Mouse (Mus musculus) limb, embryonic 11.5 days (tissue): ENCODE measurements around the gene Rtn4ip1. TPM values are rescaled to one million over a fixed set of nuclear protein-coding genes. Genes with fewer than 3 reads are reported as not detected.

Source experiments
- ATAC-seq: fragments of 200-750 bp; cut with Nextera tagmentation; 2 replicates; pipeline ENCODE4 v1.8.0; 2017; ENCODE audit warnings: low read depth; ENCODE audit not compliant: insufficient number of reproducible peaks, low FRiP score, low TSS enrichment
- DNase-seq: peaks from one replicate; pipeline ENCODE4 v3.0.0-alpha.2; 2015; ENCODE audit warnings: low spot score
- H3K27ac ChIP-seq: fragments of 300-500 bp; sonication (generic); replicated peaks from 2 replicates; pipeline ENCODE4 v1.5.1; 2014; ENCODE audit warnings: low read depth, mild to moderate bottlenecking, low read length
- H3K27me3 ChIP-seq: fragments of 300-500 bp; sonication (generic); 2 replicates; pipeline ENCODE4 v1.6.1; 2014; ENCODE audit warnings: mild to moderate bottlenecking, low read length, mixed read lengths; ENCODE audit not compliant: control insufficient read depth, insufficient read depth
- H3K36me3 ChIP-seq: fragments of 300-500 bp; sonication (generic); 2 replicates; pipeline ENCODE4 v1.6.1; 2014; ENCODE audit warnings: mild to moderate bottlenecking, low read length, moderate library complexity, mixed read lengths; ENCODE audit not compliant: control insufficient read depth, insufficient read depth
- H3K4me1 ChIP-seq: fragments of 300-500 bp; sonication (generic); 2 replicates; pipeline ENCODE4 v1.6.1; 2014; ENCODE audit warnings: low read length, mixed read lengths; ENCODE audit not compliant: control insufficient read depth, insufficient read depth
- H3K4me2 ChIP-seq: fragments of 300-500 bp; sonication (generic); 2 replicates; pipeline ENCODE4 v1.6.1; 2014; ENCODE audit warnings: low read depth, mild to moderate bottlenecking, moderate library complexity; ENCODE audit not compliant: severe bottlenecking
- H3K4me3 ChIP-seq: fragments of 300-500 bp; sonication (generic); 2 replicates; pipeline ENCODE4 v1.5.1; 2014; ENCODE audit warnings: low read depth, low read length
- H3K9ac ChIP-seq: fragments of 300-500 bp; sonication (generic); 2 replicates; pipeline ENCODE4 v1.6.1; 2014; ENCODE audit warnings: mild to moderate bottlenecking, low read length
- H3K9me3 ChIP-seq: fragments of 300-500 bp; sonication (generic); 2 replicates; pipeline ENCODE4 v1.6.1; 2016; ENCODE audit warnings: low read length; ENCODE audit not compliant: control insufficient read depth
- WGBS: fragments of 180-500 bp; shearing (Covaris S2); extraction: QIAGEN DNeasy Blood & Tissue Kit; methylation state at CpG from one replicate; pipeline ENCODE4 v1.1.7; 2014; 5-methylcytosine and 5-hydroxymethylcytosine counted together
- polyA plus RNA-seq: library from polyadenylated mRNA; unstranded; fragments of >200 nt; fragmentation: Nextera tagmentation; extraction: Ambion mirVana; gene quantifications from 2 replicates; pipeline ENCODE4 v1.2.1, GENCODE M21; 2014

Gene Rtn4ip1
- polyA plus RNA-seq, 1 experiment from 2014 or later = 19.1 TPM

GRCm38 (mm10) chr10:43896065-43896464, 5.5 kb upstream of the Rtn4ip1 start:
- 95% methylated on average over 8 of the region's 8 CpGs for WGBS
- H3K4me1 ChIP-seq = no peaks in the 10 kb centered on the region
- no peak overlapping the region for H3K4me2 ChIP-seq
- H3K9me3 ChIP-seq = no peaks in the 10 kb centered on the region
- no peaks in the 10 kb centered on the region for H3K27me3 ChIP-seq
- no peak for DNase-seq
- H3K36me3 ChIP-seq = no peaks in the 10 kb centered on the region; the same call in 1 of the 2 replicates
- H3K4me3 ChIP-seq = no peak overlapping the region
- H3K27ac ChIP-seq = no peak overlapping the region
- H3K9ac ChIP-seq = no peak overlapping the region
- ATAC-seq = no peak

- no peak for DNase-seq
- Histone ChIP-seq H3K36me3 (no peaks in the 10 kb centered on the region; the same call in 1 of the 2 replicates), H3K9ac (no peak overlapping the region), H3K9me3 (no peaks in the 10 kb centered on the region), H3K4me3 (no peak overlapping the region), H3K4me1 (peaks cover 3% of the 10 kb centered on the region; the same call in 1 of the 2 replicates), H3K4me2 (no peak overlapping the region), H3K27me3 (no peaks in the 10 kb centered on the region), H3K27ac (no peak overlapping the region)
- 94% methylated on average over 7 of the region's 7 CpGs for WGBS
- no peak for ATAC-seq
Observed at GRCm38 (mm10) chr10:43898276-43898675, 3.3 kb upstream of the Rtn4ip1 start.

DNA sequence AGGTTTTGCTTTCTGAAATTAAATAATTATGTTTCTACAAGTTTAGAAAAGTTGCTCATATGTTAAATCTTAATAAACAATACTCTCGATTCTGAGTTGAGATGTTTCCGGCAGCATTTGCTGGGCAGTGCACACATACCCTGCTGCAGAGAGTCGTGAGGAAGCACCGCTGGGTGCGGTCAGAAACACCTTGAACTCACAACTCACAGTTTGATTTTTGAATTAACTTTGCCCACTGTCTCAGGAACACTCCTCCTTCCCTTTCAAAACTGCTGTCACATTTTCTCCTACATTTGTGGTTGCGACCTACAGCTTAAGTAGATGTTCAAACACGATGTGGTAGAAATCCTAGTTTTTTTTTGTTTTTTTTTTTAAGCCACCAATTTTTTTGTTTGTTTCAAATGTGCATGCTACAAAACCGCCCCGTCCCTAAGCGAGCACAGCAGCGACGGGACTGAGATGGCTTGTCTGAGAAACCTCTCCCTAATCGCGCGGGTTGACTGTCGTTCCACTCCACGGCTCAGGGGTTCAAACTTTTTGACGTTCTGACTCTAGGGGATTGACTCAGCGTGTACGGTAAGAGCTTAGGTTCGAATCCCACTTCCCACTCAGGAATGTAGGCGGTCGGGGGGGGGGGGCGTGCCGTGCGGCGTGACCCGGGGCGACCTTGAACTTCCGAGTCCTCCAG, 580 bp upstream of the Rtn4ip1 start:
- Histone ChIP-seq H3K27me3 (no peaks in the 10 kb centered on the region), H3K9me3 (no peaks in the 10 kb centered on the region), H3K27ac (peak overlapping the region; percentile 70; the same call in 1 of the 2 replicates), H3K36me3 (no peaks in the 10 kb centered on the region), H3K4me3 (peak overlapping the region; percentile 77), H3K4me1 (peaks cover 3% of the 10 kb centered on the region; the same call in 1 of the 2 replicates), H3K4me2 (peak overlapping the region; percentile 49), H3K9ac (peak overlapping the region; percentile 81)
- WGBS = 10% methylated on average over 30 of the region's 30 CpGs
- no peak for ATAC-seq
- no peak for DNase-seq

GRCm38 (mm10) chr10:43904569-43904968, 3.0 kb downstream of the Rtn4ip1 start:
- H3K9ac ChIP-seq = no peak overlapping the region
- H3K4me2 ChIP-seq = no peak overlapping the region
- no peaks in the 10 kb centered on the region for H3K9me3 ChIP-seq
- WGBS = 93% methylated on average over 1 of the region's 1 CpGs
- ATAC-seq (no peak), DNase-seq (no peak)
- no peaks in the 10 kb centered on the region for H3K36me3 ChIP-seq
- H3K4me3 ChIP-seq = no peak overlapping the region
- H3K27me3 ChIP-seq = no peaks in the 10 kb centered on the region
- H3K4me1 ChIP-seq = peaks cover 3% of the 10 kb centered on the region; the same call in 1 of the 2 replicates
- no peak overlapping the region for H3K27ac ChIP-seq

DNA sequence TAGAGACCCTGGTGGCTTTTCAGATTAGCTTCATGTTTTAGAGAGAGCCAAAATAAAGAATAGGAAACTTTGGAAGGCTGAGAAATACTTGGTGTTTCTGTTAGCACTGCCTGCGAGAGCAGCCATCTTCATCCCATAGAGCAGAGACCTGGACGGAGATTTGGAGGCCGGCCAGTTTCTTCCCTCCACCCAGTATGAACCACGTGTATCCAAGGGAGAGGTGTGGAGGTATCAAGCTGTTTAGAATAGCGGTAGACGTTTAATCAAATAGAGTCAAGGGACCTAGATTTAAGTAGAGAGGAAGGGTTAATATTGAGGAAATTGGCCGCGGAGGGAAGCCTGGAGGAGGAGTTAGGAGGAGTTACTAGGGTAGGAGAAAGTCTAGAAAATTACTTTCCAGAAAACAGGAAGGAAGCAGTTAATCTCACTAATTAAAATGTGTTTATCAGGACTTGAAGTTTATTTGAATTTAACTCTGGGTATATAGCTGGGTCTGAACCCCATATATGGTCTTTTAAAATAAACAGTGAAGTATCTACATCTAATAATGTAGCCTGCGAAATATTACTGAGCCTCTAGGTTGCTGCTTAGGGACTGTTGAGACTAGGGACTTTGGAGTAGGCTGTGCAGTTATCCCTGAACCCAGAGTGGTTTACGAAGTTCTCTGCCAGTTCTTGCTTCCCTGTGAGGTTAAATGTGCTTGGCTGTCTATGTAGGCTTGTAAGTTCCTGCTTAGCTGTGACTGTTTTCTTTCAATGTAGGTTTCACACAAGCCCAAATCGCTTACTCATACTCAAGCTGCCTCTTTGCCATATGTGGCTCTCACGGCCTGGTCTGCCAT, 8.6 kb downstream of the Rtn4ip1 start:
- Histone ChIP-seq H3K9ac (no peak overlapping the region), H3K4me3 (no peak overlapping the region), H3K27ac (no peak overlapping the region), H3K27me3 (no peaks in the 10 kb centered on the region), H3K9me3 (no peaks in the 10 kb centered on the region), H3K4me2 (no peak overlapping the region), H3K36me3 (no peaks in the 10 kb centered on the region), H3K4me1 (no peaks in the 10 kb centered on the region)
- DNase-seq (no peak), ATAC-seq (no peak)
- 85% methylated on average over 12 of the region's 12 CpGs for WGBS

- H3K36me3 ChIP-seq = no peaks in the 10 kb centered on the region
- no peak overlapping the region for H3K4me2 ChIP-seq
- DNase-seq (no peak), ATAC-seq (no peak)
- no peaks in the 10 kb centered on the region for H3K4me1 ChIP-seq
- H3K27me3 ChIP-seq = no peaks in the 10 kb centered on the region
- no peaks in the 10 kb centered on the region for H3K9me3 ChIP-seq
- no peak overlapping the region for H3K9ac ChIP-seq
- 94% methylated on average over 8 of the region's 8 CpGs for WGBS
- no peak overlapping the region for H3K4me3 ChIP-seq
- H3K27ac ChIP-seq = no peak overlapping the region
Observed at GRCm38 (mm10) chr10:43910873-43911142, 9.2 kb downstream of the Rtn4ip1 start.

DNA sequence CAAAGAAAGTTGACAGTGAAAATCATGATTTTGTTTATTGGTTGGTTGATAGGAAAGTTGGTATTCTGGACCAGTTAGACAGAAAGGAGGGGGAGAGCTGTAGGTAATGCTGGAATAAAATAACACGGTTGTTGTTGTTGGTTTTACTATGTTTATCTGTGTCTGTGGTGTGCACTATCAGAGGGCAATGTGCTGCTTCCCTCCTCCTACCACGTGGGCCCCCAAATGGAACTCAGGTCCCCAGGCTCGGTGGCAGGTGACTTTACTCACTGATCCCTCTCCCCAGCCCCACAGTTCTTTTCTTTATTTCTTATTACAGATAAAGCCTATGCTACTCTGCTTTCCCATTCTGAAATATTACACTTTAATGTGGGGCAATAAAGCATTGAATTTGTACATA, 10.6 kb downstream of the Rtn4ip1 start:
- no peaks in the 10 kb centered on the region for H3K9me3 ChIP-seq
- H3K4me1 ChIP-seq = no peaks in the 10 kb centered on the region
- H3K9ac ChIP-seq = no peak overlapping the region
- no peak overlapping the region for H3K27ac ChIP-seq
- WGBS = 91% methylated on average over 3 of the region's 3 CpGs
- ATAC-seq (no peak), DNase-seq (no peak)
- H3K4me3 ChIP-seq = no peak overlapping the region
- no peak overlapping the region for H3K4me2 ChIP-seq
- no peaks in the 10 kb centered on the region for H3K36me3 ChIP-seq
- H3K27me3 ChIP-seq = no peaks in the 10 kb centered on the region

GRCm38 (mm10) chr10:43916181-43916580, 14.6 kb downstream of the Rtn4ip1 start:
- WGBS = 85% methylated on average over 12 of the region's 12 CpGs
- H3K27ac ChIP-seq = no peak overlapping the region
- ATAC-seq = no peak

More at GRCm38 (mm10) chr10:43916181-43916580, 14.6 kb downstream of the Rtn4ip1 start:
- Histone ChIP-seq H3K4me1 (no peaks in the 10 kb centered on the region), H3K4me2 (no peak overlapping the region), H3K4me3 (no peak overlapping the region), H3K9me3 (no peaks in the 10 kb centered on the region), H3K36me3 (no peaks in the 10 kb centered on the region), H3K9ac (no peak overlapping the region), H3K27me3 (no peaks in the 10 kb centered on the region)
- DNase-seq = no peak
